Mouse (Mus musculus): ENCODE data around the gene Calm1. TPM values are rescaled to one million over a fixed set of nuclear protein-coding genes. Genes with fewer than 3 reads are reported as not detected.
A peak's percentile ranks its signal among the peaks of the same experiment; 100 is the strongest.

Gene Calm1
- total and polyA plus RNA-seq, 3 experiments: 450 to 750 (median 627) TPM

- TF ChIP-seq CHD1 (IDR thresholded peaks at IDR 0.05; ENCODE audit: low read depth, low read length): no peak
- TF ChIP-seq SIN3A (IDR thresholded peaks at IDR 0.05; ENCODE audit: low read length): no peak
- no peak for TF ChIP-seq IRF4 (IDR thresholded peaks at IDR 0.05; ENCODE audit: low read depth, low read length)
- no peak for TF ChIP-seq NRF1 (IDR thresholded peaks at IDR 0.05; ENCODE audit: low read depth, low read length)
- 0 out of 2 replicates have a peak, but pooled peaks have one; percentile 23 for TF ChIP-seq POLR2A (IDR thresholded peaks at IDR 0.05; ENCODE audit: low read depth, low read length)
- TF ChIP-seq ZMIZ1 (IDR thresholded peaks at IDR 0.05; ENCODE audit: low read depth, low read length): no peak
Measured at GRCm38 (mm10) chr12:100167931-100168871, 31.0 kb upstream of the Calm1 start (continued).

DNA sequence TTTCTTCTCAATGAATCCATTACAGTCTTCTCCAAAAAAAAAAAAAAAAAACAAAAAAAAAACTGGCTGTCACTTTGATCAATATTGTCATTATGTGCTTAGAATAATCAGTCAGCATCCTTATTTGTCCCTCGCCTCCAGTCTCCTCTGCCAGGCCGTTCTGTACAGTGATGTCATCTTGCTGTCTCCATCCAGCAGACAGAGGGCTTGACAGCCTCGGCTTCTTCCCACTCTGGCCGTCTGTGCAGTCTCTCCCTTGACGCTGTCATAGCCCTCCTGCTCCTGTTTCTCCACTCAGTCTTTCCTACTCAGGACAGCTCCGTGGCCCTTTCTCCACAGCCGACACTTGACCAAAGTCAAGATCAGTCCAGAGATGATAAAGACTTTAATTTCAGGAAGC, 26.8 kb upstream of the Calm1 start:
- Histone ChIP-seq H3K36me3 (replicated peaks in 1 of 2; ENCODE audit: control insufficient read depth in 1 of 2, insufficient read depth in 1 of 2, low read length in 1 of 2) (no peaks in the 10 kb centered on the region), H3K4me2 (ENCODE audit: insufficient read depth, low read depth, poor library complexity, severe bottlenecking) (no peak overlapping the region), H3K79me2 (replicated peaks; ENCODE audit: control insufficient read depth, extremely low read depth, insufficient read depth, poor library complexity, severe bottlenecking) (no peaks in the 10 kb centered on the region), H3K9ac (ENCODE audit: insufficient read depth, low read depth) (no peak overlapping the region), H3K27me3 (replicated peaks) (no peaks in the 10 kb centered on the region), H3K4me1 (ENCODE audit: control insufficient read depth in 1 of 2, insufficient read depth in 2 of 2) (peaks cover 7 to 10% of the 10 kb centered on the region in 2 experiments), H3K9me3 (replicated peaks; ENCODE audit: low read length) (no peaks in the 10 kb centered on the region), H3K4me3 (replicated peaks in 1 of 3; ENCODE audit: low read depth in 2 of 3, low read length in 2 of 3, poor library complexity in 1 of 3) (no peak overlapping the region), H3K27ac (ENCODE audit: insufficient read depth, low read depth) (no peak overlapping the region)
- dilution Hi-C loops (cut with MboI; ENCODE audit: extremely low pct_ligation_motif_present, extremely low pct_unique_long_range_greater_than_20kb, low sequenced_read_pairs) (no loop called here), in situ Hi-C loops (cut with MboI; ENCODE audit: low pct_ligation_motif_present, low pct_unique_long_range_greater_than_20kb, low sequenced_read_pairs) (no loop called here)
- DNase-seq (ENCODE audit: extremely low read depth): no peak
- TF ChIP-seq ZNF384 (IDR thresholded peaks at IDR 0.05; ENCODE audit: low read depth, low read length) (no peak), GABPA (IDR thresholded peaks at IDR 0.05; ENCODE audit: insufficient replicate concordance, low read depth, low read length) (no peak), POLR2AphosphoS2 (IDR thresholded peaks at IDR 0.05; ENCODE audit: low read depth, low read length) (no peak), HCFC1 (IDR thresholded peaks at IDR 0.05; ENCODE audit: low read depth, low read length) (no peak), RAD21 (IDR thresholded peaks at IDR 0.05; ENCODE audit: low read depth, low read length) (no peak), USF2 (conservative IDR thresholded peaks at IDR 0.05; ENCODE audit: low read depth, low read length) (no peak), CTCF (conservative IDR thresholded peaks at IDR 0.05 in 1 of 2, IDR thresholded peaks at IDR 0.05 in 1 of 2; ENCODE audit: low read depth in 2 of 2, low read length in 2 of 2) (no peak), TCF12 (IDR thresholded peaks at IDR 0.05; ENCODE audit: low read depth, low read length) (no peak), MAFK (IDR thresholded peaks at IDR 0.05; ENCODE audit: insufficient replicate concordance, low read length) (no peak), ETS1 (conservative IDR thresholded peaks at IDR 0.05; ENCODE audit: low read depth, low read length) (no peak), POLR2A (IDR thresholded peaks at IDR 0.05; ENCODE audit: low read depth, low read length) (no peak), MYC (IDR thresholded peaks at IDR 0.05; ENCODE audit: low read depth, low read length) (no peak), MAX (IDR thresholded peaks at IDR 0.05; ENCODE audit: low read length) (no peak), SIN3A (IDR thresholded peaks at IDR 0.05; ENCODE audit: low read length) (no peak), CHD1 (IDR thresholded peaks at IDR 0.05; ENCODE audit: low read depth, low read length) (no peak), ZC3H11A (IDR thresholded peaks at IDR 0.05; ENCODE audit: low read depth, low read length) (no peak), E2F4 (IDR thresholded peaks at IDR 0.05; ENCODE audit: insufficient replicate concordance, low read depth, low read length) (no peak), ELF1 (IDR thresholded peaks at IDR 0.05; ENCODE audit: low read depth, low read length) (no peak), USF1 (IDR thresholded peaks at IDR 0.05; ENCODE audit: low read depth, low read length) (no peak), ZKSCAN1 (IDR thresholded peaks at IDR 0.05; ENCODE audit: borderline replicate concordance, low read depth, low read length) (no peak)
